Comparison of ENCODE assay signal across 20 mouse cellular contexts in genomic region chr6:53459995-53460747, GRCm38 (mm10).
A peak's percentile ranks its signal among the peaks of the same experiment; 100 is the strongest.
DNase-seq lines count a peak whose midpoint lies in the region; ATAC-seq lines count a peak whose summit lies in the region.
"Had no signal": no experiment of that assay in that cellular context is flagged by ENCODE, and none has a peak within 500 bp of the region (broad histone marks: within the 10 kb centered on the region; RNA-seq: fewer than 3 reads in every experiment).

No protein-coding gene starts in this region.

- peaks cover 3% of the 10 kb centered on the region; the same call in 1 of the 2 replicates for H3K4me1 ChIP-seq in midbrain, embryonic 11.5 days (ENCODE audit: control insufficient read depth, insufficient read depth, low read length)
- H3K4me1 ChIP-seq in midbrain, embryonic 14.5 days (ENCODE audit: control insufficient read depth, insufficient read depth, low read length), result no peaks in the 10 kb centered on the region
- H3K4me1 ChIP-seq in intestine, embryonic 15.5 days (replicated peaks), result no peaks in the 10 kb centered on the region

- no peak overlapping the region for H3K27ac ChIP-seq in midbrain, embryonic 11.5 days (ENCODE audit: low read depth, low read length)
- no peak overlapping the region for H3K27ac ChIP-seq in midbrain, embryonic 14.5 days (replicated peaks; ENCODE audit: low read depth, low read length)
- H3K27ac ChIP-seq in macrophage, result peak overlapping the region; percentile 25
- H3K27ac ChIP-seq in intestine, embryonic 15.5 days, result no peak overlapping the region
- H3K27ac ChIP-seq: embryonic facial prominence, embryonic 15.5 days; forebrain, embryonic 10.5 days; forebrain, embryonic 15.5 days; heart, adult 2 months; hindbrain, embryonic 10.5 days; hindbrain, embryonic 14.5 days had no signal

- no peaks in the 10 kb centered on the region for H3K79me2 ChIP-seq in macrophage (ENCODE audit: inconsistent target)

- 94% methylated on average over 6 of the region's 6 CpGs for WGBS in midbrain, embryonic 11.5 days
- 93% methylated on average over 6 of the region's 6 CpGs for WGBS in midbrain, embryonic 14.5 days
- 69% methylated on average over 6 of the region's 6 CpGs for WGBS in macrophage (ENCODE audit: missing documents)
- 83% methylated on average over 6 of the region's 6 CpGs for WGBS in intestine, embryonic 15.5 days

- H3K36me3 ChIP-seq in midbrain, embryonic 11.5 days (ENCODE audit: control insufficient read depth, insufficient read depth, low read length), result no peaks in the 10 kb centered on the region
- no peaks in the 10 kb centered on the region for H3K36me3 ChIP-seq in midbrain, embryonic 14.5 days (ENCODE audit: control insufficient read depth, insufficient read depth, low read length)
- H3K36me3 ChIP-seq in macrophage (ENCODE audit: inconsistent target), result no peaks in the 10 kb centered on the region
- no peaks in the 10 kb centered on the region for H3K36me3 ChIP-seq in intestine, embryonic 15.5 days
- H3K36me3 ChIP-seq: embryonic facial prominence, embryonic 15.5 days; forebrain, embryonic 15.5 days; heart, embryonic 12.5 days; hindbrain, embryonic 10.5 days had no signal

- H3K27me3 ChIP-seq in midbrain, embryonic 11.5 days (ENCODE audit: control insufficient read depth, insufficient read depth, low read length), result no peaks in the 10 kb centered on the region
- H3K27me3 ChIP-seq in midbrain, embryonic 14.5 days (ENCODE audit: control insufficient read depth, insufficient read depth, low read length), result no peaks in the 10 kb centered on the region
- no peaks in the 10 kb centered on the region for H3K27me3 ChIP-seq in intestine, embryonic 15.5 days (replicated peaks)
- H3K27me3 ChIP-seq: embryonic facial prominence, embryonic 15.5 days; forebrain, embryonic 15.5 days; heart, embryonic 12.5 days had no signal

- no peak overlapping the region for H3K4me2 ChIP-seq in midbrain, embryonic 11.5 days
- H3K4me2 ChIP-seq in midbrain, embryonic 14.5 days (ENCODE audit: low read length), result no peak overlapping the region
- H3K4me2 ChIP-seq in intestine, embryonic 15.5 days (replicated peaks), result no peak overlapping the region
- H3K4me2 ChIP-seq: embryonic facial prominence, embryonic 15.5 days; forebrain, embryonic 15.5 days; heart, embryonic 12.5 days; hindbrain, embryonic 14.5 days had no signal

- H3K9me3 ChIP-seq in midbrain, embryonic 11.5 days (ENCODE audit: control insufficient read depth, low read length), result no peaks in the 10 kb centered on the region
- no peaks in the 10 kb centered on the region for H3K9me3 ChIP-seq in midbrain, embryonic 14.5 days (ENCODE audit: control insufficient read depth, low read length)
- H3K9me3 ChIP-seq in intestine, embryonic 15.5 days, result no peaks in the 10 kb centered on the region
- H3K9me3 ChIP-seq: embryonic facial prominence, embryonic 15.5 days; forebrain, embryonic 10.5 days; forebrain, embryonic 15.5 days; heart, embryonic 12.5 days; hindbrain, embryonic 10.5 days had no signal

- DNase-seq in midbrain, embryonic 11.5 days (ENCODE audit: low spot score, missing footprints), result peak; percentile 56
- DNase-seq in midbrain, embryonic 14.5 days, result no peak
- DNase-seq in adrenal gland, adult 18-20 months (ENCODE audit: low spot score in 2 of 2), result no peak
- DNase-seq in T-cell, adult 2 months (ENCODE audit: low spot score), result no peak
- DNase-seq: adrenal gland, postnatal 10 days; cerebellum, adult 18-20 months; cerebellum, adult 9-11 months; cerebellum, postnatal 36 days; gastrocnemius, postnatal 36 days; heart, adult 2 months had no signal

- no peak for ATAC-seq in midbrain, embryonic 11.5 days (ENCODE audit: low FRiP score)
- ATAC-seq in midbrain, embryonic 14.5 days (ENCODE audit: low FRiP score, low TSS enrichment), result no peak
- ATAC-seq in granulocyte monocyte progenitor cell, adult 5-6 weeks (replicated peaks; ENCODE audit: poor library complexity, severe bottlenecking), result peak; percentile 89
- ATAC-seq in intestine, embryonic 15.5 days, result no peak
- ATAC-seq: forebrain, embryonic 15.5 days had no signal

- H3K4me3 ChIP-seq in midbrain, embryonic 11.5 days (ENCODE audit: low read depth, low read length), result no peak overlapping the region
- no peak overlapping the region for H3K4me3 ChIP-seq in midbrain, embryonic 14.5 days (replicated peaks; ENCODE audit: low read depth, low read length)
- H3K4me3 ChIP-seq in macrophage (ENCODE audit: inconsistent target), result no peak overlapping the region
- H3K4me3 ChIP-seq in intestine, embryonic 15.5 days (replicated peaks), result no peak overlapping the region
- H3K4me3 ChIP-seq: embryonic facial prominence, embryonic 15.5 days; erythroblast, embryonic 14.5 days; forebrain, embryonic 10.5 days; forebrain, embryonic 15.5 days; heart, adult 2 months; heart, embryonic 12.5 days; hindbrain, embryonic 10.5 days had no signal

- H3K9ac ChIP-seq in midbrain, embryonic 11.5 days (ENCODE audit: low read length), result no peak overlapping the region
- no peak overlapping the region for H3K9ac ChIP-seq in midbrain, embryonic 14.5 days (replicated peaks; ENCODE audit: low read length)
- no peak overlapping the region for H3K9ac ChIP-seq in intestine, embryonic 15.5 days
- H3K9ac ChIP-seq: embryonic facial prominence, embryonic 15.5 days; forebrain, embryonic 15.5 days; heart, embryonic 12.5 days; hindbrain, embryonic 14.5 days had no signal
